Mouse (Mus musculus): ENCODE measurements around the gene Palm3. TPM values are rescaled to one million over a fixed set of nuclear protein-coding genes. Genes with fewer than 3 reads are reported as not detected.
"Not testable (repeated sequence)": the region's sequence is repeated elsewhere in the genome, so short reads cannot be mapped to it uniquely, and the experiment has no call there.

Gene Palm3
- polyA plus RNA-seq, 1 experiment from 2014 or later: 2.1 TPM

DNA sequence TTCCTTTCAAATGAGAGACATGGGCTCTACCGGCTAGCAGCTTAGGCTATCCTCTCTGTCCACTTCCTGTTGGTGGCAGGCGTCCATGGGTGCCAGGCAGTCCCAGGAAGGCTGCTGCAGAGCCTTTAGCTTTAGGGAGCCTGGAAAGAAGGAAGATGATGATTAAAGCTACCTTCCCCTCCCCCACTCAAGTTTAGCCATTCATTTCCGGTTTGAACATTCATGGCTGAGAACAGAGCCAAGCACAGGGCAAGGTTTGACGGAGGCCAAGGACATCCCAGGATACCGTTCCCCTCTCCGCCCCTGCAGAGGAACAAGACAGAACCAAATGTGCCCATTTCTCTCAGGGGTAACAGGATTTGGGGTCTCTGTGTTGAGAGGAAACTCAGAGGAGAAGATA lies 43.6 kb upstream of the Palm3 start:
- Histone ChIP-seq H3K4me3 (ENCODE audit: low read depth, low read length) (no peak overlapping the region), H3K9me3 (ENCODE audit: control insufficient read depth, low read length) (no peaks in the 10 kb centered on the region), H3K9ac (ENCODE audit: low read length) (peak overlapping the region; percentile 13; the same call in 1 of the 2 replicates), H3K4me1 (ENCODE audit: control insufficient read depth, insufficient read depth, low read length) (peaks cover 18% of the 10 kb centered on the region), H3K27me3 (ENCODE audit: control insufficient read depth, insufficient read depth, low read length) (no peaks in the 10 kb centered on the region), H3K27ac (replicated peaks; ENCODE audit: low read depth, low read length) (peak overlapping the region; percentile 33; the same call in 1 of the 2 replicates), H3K36me3 (ENCODE audit: control insufficient read depth, insufficient read depth, low read length) (peaks cover 9% of the 10 kb centered on the region), H3K4me2 (ENCODE audit: low read depth, severe bottlenecking) (0 out of 2 replicates have a peak overlapping the region, but pooled peaks have one; percentile 10)
- no peak for ATAC-seq (ENCODE audit: insufficient number of reproducible peaks, low FRiP score, low TSS enrichment, low read depth)
- no peak for DNase-seq (ENCODE audit: low spot score)
- WGBS: 51% methylated on average over 6 of the region's 6 CpGs

DNA sequence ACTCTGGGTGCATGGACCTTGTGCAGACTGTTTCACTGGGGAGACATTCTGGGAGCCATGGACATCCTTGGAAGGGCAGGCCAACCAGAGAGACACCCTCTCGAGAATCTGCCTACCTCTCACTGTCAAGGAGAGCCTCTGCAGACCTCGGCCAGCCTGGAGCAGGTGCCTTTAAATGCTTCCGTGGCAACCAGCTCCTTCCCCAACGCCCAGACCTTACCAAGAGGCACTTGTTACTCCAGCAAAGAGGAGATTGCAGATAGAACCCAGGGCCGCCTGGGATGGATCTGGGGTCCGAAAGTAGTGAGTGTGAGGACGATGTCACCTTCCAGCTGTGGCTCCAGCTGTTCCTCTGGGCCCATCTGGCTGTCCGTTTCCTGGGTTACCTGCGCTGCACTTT lies 43.1 kb upstream of the Palm3 start:
- no peak overlapping the region for H3K4me3 ChIP-seq (ENCODE audit: low read depth, low read length)
- no peaks in the 10 kb centered on the region for H3K9me3 ChIP-seq (ENCODE audit: control insufficient read depth, low read length)
- peaks cover 18% of the 10 kb centered on the region for H3K4me1 ChIP-seq (ENCODE audit: control insufficient read depth, insufficient read depth, low read length)
- no peak overlapping the region for H3K4me2 ChIP-seq (ENCODE audit: low read depth, severe bottlenecking)
- H3K36me3 ChIP-seq (ENCODE audit: control insufficient read depth, insufficient read depth, low read length): peaks cover 11% of the 10 kb centered on the region
- no peaks in the 10 kb centered on the region for H3K27me3 ChIP-seq (ENCODE audit: control insufficient read depth, insufficient read depth, low read length)
- H3K27ac ChIP-seq (replicated peaks; ENCODE audit: low read depth, low read length): no peak overlapping the region
- no peak for DNase-seq (ENCODE audit: low spot score)
- ATAC-seq (ENCODE audit: insufficient number of reproducible peaks, low FRiP score, low TSS enrichment, low read depth): no peak
- 73% methylated on average over 9 of the region's 9 CpGs for WGBS
- no peak overlapping the region; the same call in 1 of the 2 replicates for H3K9ac ChIP-seq (ENCODE audit: low read length)

GRCm38 (mm10) chr8:83980250-83980649 lies 41.0 kb upstream of the Palm3 start:
- ATAC-seq (ENCODE audit: insufficient number of reproducible peaks, low FRiP score, low TSS enrichment, low read depth) (no peak), DNase-seq (ENCODE audit: low spot score) (no peak)
- WGBS: 89% methylated on average over 1 of the region's 1 CpGs
- peaks cover 8% of the 10 kb centered on the region for H3K4me1 ChIP-seq (ENCODE audit: control insufficient read depth, insufficient read depth, low read length)
- H3K4me3 ChIP-seq (ENCODE audit: low read depth, low read length): no peak overlapping the region
- H3K27ac ChIP-seq (replicated peaks; ENCODE audit: low read depth, low read length): no peak overlapping the region
- no peak overlapping the region for H3K9ac ChIP-seq (ENCODE audit: low read length)
- H3K4me2 ChIP-seq (ENCODE audit: low read depth, severe bottlenecking): no peak overlapping the region
- no peaks in the 10 kb centered on the region for H3K9me3 ChIP-seq (ENCODE audit: control insufficient read depth, low read length)
- H3K36me3 ChIP-seq (ENCODE audit: control insufficient read depth, insufficient read depth, low read length): peaks cover 17% of the 10 kb centered on the region
- H3K27me3 ChIP-seq (ENCODE audit: control insufficient read depth, insufficient read depth, low read length): no peaks in the 10 kb centered on the region

DNA sequence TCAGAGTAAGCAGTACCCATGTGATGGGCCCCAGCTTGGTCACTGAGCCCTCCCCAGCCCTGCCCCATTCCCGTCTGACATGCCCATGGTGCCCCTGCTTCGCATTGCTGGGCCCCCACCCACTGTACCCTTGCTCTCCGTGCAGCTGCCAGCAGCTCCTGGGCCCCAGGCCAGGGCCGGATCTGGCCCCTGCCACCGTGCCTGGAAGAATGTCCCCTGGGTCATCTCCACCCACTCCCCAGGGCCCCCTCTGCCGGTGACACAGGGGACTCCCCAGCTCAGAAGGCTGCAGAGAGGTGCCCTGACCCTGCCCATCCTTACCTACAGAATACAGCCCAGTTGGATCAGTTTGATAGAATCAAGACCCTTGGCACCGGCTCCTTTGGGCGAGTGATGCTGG lies 40.4 kb upstream of the Palm3 start:
- DNase-seq (ENCODE audit: low spot score): no peak
- H3K36me3 ChIP-seq (ENCODE audit: control insufficient read depth, insufficient read depth, low read length): peaks cover 17% of the 10 kb centered on the region
- no peak overlapping the region for H3K9ac ChIP-seq (ENCODE audit: low read length)

GRCm38 (mm10) chr8:83981533-83981932 lies 39.7 kb upstream of the Palm3 start:
- peaks cover 20% of the 10 kb centered on the region for H3K36me3 ChIP-seq (ENCODE audit: control insufficient read depth, insufficient read depth, low read length)

More for the DNA sequence above, 40.4 kb upstream of the Palm3 start:
- Histone ChIP-seq H3K4me2 (ENCODE audit: low read depth, severe bottlenecking) (no peak overlapping the region), H3K27ac (replicated peaks; ENCODE audit: low read depth, low read length) (no peak overlapping the region), H3K4me1 (ENCODE audit: control insufficient read depth, insufficient read depth, low read length) (peaks cover 8% of the 10 kb centered on the region), H3K27me3 (ENCODE audit: control insufficient read depth, insufficient read depth, low read length) (no peaks in the 10 kb centered on the region), H3K9me3 (ENCODE audit: control insufficient read depth, low read length) (no peaks in the 10 kb centered on the region), H3K4me3 (ENCODE audit: low read depth, low read length) (no peak overlapping the region)
- ATAC-seq (ENCODE audit: insufficient number of reproducible peaks, low FRiP score, low TSS enrichment, low read depth): no peak
- 79% methylated on average over 8 of the region's 8 CpGs for WGBS

DNA sequence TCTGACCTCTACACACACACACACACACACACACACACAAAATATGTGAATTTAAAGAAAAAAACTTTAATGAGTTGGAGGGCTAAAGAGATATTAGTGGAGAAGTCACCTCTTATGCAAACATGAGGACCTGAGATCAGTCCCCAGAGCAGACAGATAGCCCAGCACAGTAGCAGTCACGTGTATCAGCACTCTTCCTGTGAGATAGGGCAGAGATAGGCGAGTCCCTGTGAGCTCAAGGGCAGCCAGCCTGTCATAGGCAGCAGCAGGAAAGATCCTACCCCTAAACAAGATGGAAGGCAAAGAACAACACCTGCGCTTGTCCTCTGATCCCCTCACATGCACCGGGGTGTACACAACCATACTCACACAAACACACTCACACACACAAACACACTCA lies 38.8 kb upstream of the Palm3 start:
- Histone ChIP-seq H3K4me1 (ENCODE audit: control insufficient read depth, insufficient read depth, low read length) (peaks cover 1% of the 10 kb centered on the region), H3K36me3 (ENCODE audit: control insufficient read depth, insufficient read depth, low read length) (peaks cover 27% of the 10 kb centered on the region), H3K27me3 (ENCODE audit: control insufficient read depth, insufficient read depth, low read length) (no peaks in the 10 kb centered on the region), H3K27ac (replicated peaks; ENCODE audit: low read depth, low read length) (no peak overlapping the region), H3K4me3 (ENCODE audit: low read depth, low read length) (no peak overlapping the region), H3K9ac (ENCODE audit: low read length) (no peak overlapping the region), H3K9me3 (ENCODE audit: control insufficient read depth, low read length) (no peaks in the 10 kb centered on the region), H3K4me2 (ENCODE audit: low read depth, severe bottlenecking) (no peak overlapping the region)
- ATAC-seq (ENCODE audit: insufficient number of reproducible peaks, low FRiP score, low TSS enrichment, low read depth): no peak
- no peak for DNase-seq (ENCODE audit: low spot score)
- WGBS: 87% methylated on average over 4 of the region's 4 CpGs

More at GRCm38 (mm10) chr8:83981533-83981932, 39.7 kb upstream of the Palm3 start:
- Histone ChIP-seq H3K27me3 (ENCODE audit: control insufficient read depth, insufficient read depth, low read length) (no peaks in the 10 kb centered on the region), H3K4me3 (ENCODE audit: low read depth, low read length) (no peak overlapping the region), H3K9ac (ENCODE audit: low read length) (no peak overlapping the region), H3K9me3 (ENCODE audit: control insufficient read depth, low read length) (no peaks in the 10 kb centered on the region), H3K4me2 (ENCODE audit: low read depth, severe bottlenecking) (no peak overlapping the region), H3K4me1 (ENCODE audit: control insufficient read depth, insufficient read depth, low read length) (peaks cover 8% of the 10 kb centered on the region), H3K27ac (replicated peaks; ENCODE audit: low read depth, low read length) (no peak overlapping the region)
- DNase-seq (ENCODE audit: low spot score) (no peak), ATAC-seq (ENCODE audit: insufficient number of reproducible peaks, low FRiP score, low TSS enrichment, low read depth) (no peak)
- WGBS: 97% methylated on average over 7 of the region's 7 CpGs

- 99% methylated on average over 2 of the region's 2 CpGs for WGBS
- not testable (repeated sequence) for H3K27ac ChIP-seq (replicated peaks; ENCODE audit: low read depth, low read length); H3K27me3 ChIP-seq (ENCODE audit: control insufficient read depth, insufficient read depth, low read length); H3K9me3 ChIP-seq (ENCODE audit: control insufficient read depth, low read length); H3K9ac ChIP-seq (ENCODE audit: low read length); H3K4me1 ChIP-seq (ENCODE audit: control insufficient read depth, insufficient read depth, low read length); ATAC-seq (ENCODE audit: insufficient number of reproducible peaks, low FRiP score, low TSS enrichment, low read depth); H3K4me2 ChIP-seq (ENCODE audit: low read depth, severe bottlenecking); H3K4me3 ChIP-seq (ENCODE audit: low read depth, low read length); DNase-seq (ENCODE audit: low spot score)
- peaks cover 27% of the 10 kb centered on the region for H3K36me3 ChIP-seq (ENCODE audit: control insufficient read depth, insufficient read depth, low read length)
These were observed 38.0 kb upstream of the Palm3 start for GRCm38 (mm10) chr8:83983222-83983621.

GRCm38 (mm10) chr8:83989243-83989642 lies 32.0 kb upstream of the Palm3 start:
- no peak for DNase-seq (ENCODE audit: low spot score)
- WGBS: 92% methylated on average over 7 of the region's 7 CpGs
- Histone ChIP-seq H3K4me3 (ENCODE audit: low read depth, low read length) (no peak overlapping the region), H3K27me3 (ENCODE audit: control insufficient read depth, insufficient read depth, low read length) (no peaks in the 10 kb centered on the region), H3K36me3 (ENCODE audit: control insufficient read depth, insufficient read depth, low read length) (peaks cover 30% of the 10 kb centered on the region), H3K9ac (ENCODE audit: low read length) (no peak overlapping the region), H3K4me2 (ENCODE audit: low read depth, severe bottlenecking) (no peak overlapping the region), H3K27ac (replicated peaks; ENCODE audit: low read depth, low read length) (no peak overlapping the region), H3K4me1 (ENCODE audit: control insufficient read depth, insufficient read depth, low read length) (no peaks in the 10 kb centered on the region), H3K9me3 (ENCODE audit: control insufficient read depth, low read length) (no peaks in the 10 kb centered on the region)
- no peak for ATAC-seq (ENCODE audit: insufficient number of reproducible peaks, low FRiP score, low TSS enrichment, low read depth)

DNA sequence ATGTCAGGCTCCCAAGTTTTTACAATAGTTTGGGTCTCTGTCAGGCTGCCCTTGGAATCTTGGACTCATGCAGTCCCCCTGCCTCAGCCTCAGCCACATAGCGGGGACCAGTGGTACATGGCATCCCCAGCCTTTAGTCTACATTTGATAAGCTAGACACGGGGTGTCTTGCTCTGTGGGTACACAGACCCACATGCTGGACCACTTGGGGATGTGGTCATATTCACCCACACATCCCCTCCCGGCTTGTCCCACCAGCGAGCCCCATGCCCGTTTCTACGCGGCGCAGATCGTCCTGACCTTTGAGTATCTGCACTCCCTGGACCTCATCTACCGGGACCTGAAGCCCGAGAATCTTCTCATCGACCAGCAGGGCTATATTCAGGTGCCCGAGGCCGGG lies 31.1 kb upstream of the Palm3 start:
- Histone ChIP-seq H3K4me2 (ENCODE audit: low read depth, severe bottlenecking) (no peak overlapping the region), H3K36me3 (ENCODE audit: control insufficient read depth, insufficient read depth, low read length) (peaks cover 32% of the 10 kb centered on the region), H3K4me3 (ENCODE audit: low read depth, low read length) (no peak overlapping the region), H3K27me3 (ENCODE audit: control insufficient read depth, insufficient read depth, low read length) (no peaks in the 10 kb centered on the region), H3K4me1 (ENCODE audit: control insufficient read depth, insufficient read depth, low read length) (no peaks in the 10 kb centered on the region), H3K27ac (replicated peaks; ENCODE audit: low read depth, low read length) (no peak overlapping the region), H3K9ac (ENCODE audit: low read length) (no peak overlapping the region), H3K9me3 (ENCODE audit: control insufficient read depth, low read length) (no peaks in the 10 kb centered on the region)
- DNase-seq (ENCODE audit: low spot score): no peak
- no peak for ATAC-seq (ENCODE audit: insufficient number of reproducible peaks, low FRiP score, low TSS enrichment, low read depth)
- WGBS: 92% methylated on average over 14 of the region's 14 CpGs

Data from limb, embryonic 11.5 days (tissue).